Mouse (Mus musculus) CH12.LX (cell line): ENCODE data around the gene Gabarapl2. TPM values are rescaled to one million over a fixed set of nuclear protein-coding genes. Genes with fewer than 3 reads are reported as not detected.

Experiments used
- DNase-seq: peaks from one replicate; pipeline ENCODE4 v3.0.0-alpha.2; 2013; ENCODE audit errors: extremely low read depth
- H3K27ac ChIP-seq: 2 replicates; pipeline ENCODE4 v1.5.1; 2012; ENCODE audit warnings: low read depth, mild to moderate bottlenecking, control low read depth, moderate library complexity; ENCODE audit not compliant: insufficient read depth
- H3K27me3 ChIP-seq: replicated peaks from 2 replicates; pipeline ENCODE3; 2012; ENCODE audit warnings: inconsistent platforms
- H3K36me3 ChIP-seq, 2 experiments: replicated peaks in 1 of 2; 2 replicates each; pipeline versions ENCODE3 to v1.6.1; 2012; ENCODE audit warnings: inconsistent platforms in 1 of 2, low read length in 1 of 2, mild to moderate bottlenecking in 1 of 2, mixed read lengths in 1 of 2, moderate library complexity in 1 of 2; ENCODE audit not compliant: control insufficient read depth in 1 of 2, insufficient read depth in 1 of 2
- H3K4me1 ChIP-seq, 2 experiments: 2 replicates each; pipeline ENCODE4 v1.6.1; 2012; ENCODE audit warnings: inconsistent platforms in 1 of 2, moderate library complexity in 1 of 2; ENCODE audit not compliant: insufficient read depth in 2 of 2, control insufficient read depth in 1 of 2
- H3K4me2 ChIP-seq: 2 replicates; pipeline ENCODE4 v1.6.1; 2012; ENCODE audit warnings: low read depth, mild to moderate bottlenecking, control low read depth; ENCODE audit not compliant: poor library complexity, insufficient read depth, severe bottlenecking
- H3K4me3 ChIP-seq, 3 experiments: fragments of 150-350 bp in 1 of 3; sonication (generic) in 1 of 3; replicated peaks in 1 of 3; 2 replicates each; pipeline versions ENCODE3 to v1.5.1; 2011 to 2012; ENCODE audit warnings: low read depth in 2 of 3, low read length in 2 of 3, mild to moderate bottlenecking in 2 of 3, moderate library complexity in 2 of 3, control low read depth in 1 of 3, improper control_type of control experiment in 1 of 3, inconsistent platforms in 1 of 3, mixed read lengths in 1 of 3; ENCODE audit not compliant: poor library complexity in 1 of 3
- H3K79me2 ChIP-seq: replicated peaks from 2 replicates; pipeline ENCODE4 v1.6.1; 2012; ENCODE audit warnings: mild to moderate bottlenecking, moderate library complexity; ENCODE audit not compliant: control insufficient read depth, poor library complexity, insufficient read depth, severe bottlenecking; ENCODE audit errors: extremely low read depth
- H3K9ac ChIP-seq: 2 replicates; pipeline ENCODE4 v1.6.1; 2012; ENCODE audit warnings: low read depth, mild to moderate bottlenecking, control low read depth, moderate library complexity; ENCODE audit not compliant: insufficient read depth
- H3K9me3 ChIP-seq: replicated peaks from 2 replicates; pipeline ENCODE3; 2012; ENCODE audit warnings: low read length, inconsistent platforms, mixed read lengths
- CHD2 ChIP-seq: IDR thresholded peaks from 2 replicates; pipeline ENCODE4 v1.6.1; 2011; ENCODE audit warnings: low read length, improper control_type of control experiment
- ELF1 ChIP-seq: IDR thresholded peaks from 2 replicates; pipeline ENCODE4 v1.6.1; 2014; ENCODE audit warnings: low read depth, mild to moderate bottlenecking, inconsistent platforms, low read length, improper control_type of control experiment
- EP300 ChIP-seq: IDR thresholded peaks from 2 replicates; pipeline ENCODE4 v1.6.1; 2011; ENCODE audit warnings: low read length, improper control_type of control experiment
- ETS1 ChIP-seq: conservative IDR thresholded peaks from 2 replicates; pipeline ENCODE4 v1.6.1; 2012; ENCODE audit warnings: low read depth, mild to moderate bottlenecking, inconsistent platforms, low read length, improper control_type of control experiment, moderate library complexity
- MYC ChIP-seq: IDR thresholded peaks from 2 replicates; pipeline ENCODE4 v1.6.1; 2011; ENCODE audit warnings: low read depth, mild to moderate bottlenecking, improper control_type of control experiment, low read length
- POLR2AphosphoS2 ChIP-seq: IDR thresholded peaks from 2 replicates; pipeline ENCODE4 v1.6.1; 2011; ENCODE audit warnings: low read depth, low read length, improper control_type of control experiment
- UBTF ChIP-seq: IDR thresholded peaks from 2 replicates; pipeline ENCODE4 v1.6.1; 2012; ENCODE audit warnings: low read depth, mild to moderate bottlenecking, inconsistent platforms, low read length, improper control_type of control experiment, moderate library complexity
- USF2 ChIP-seq: conservative IDR thresholded peaks from 2 replicates; pipeline ENCODE4 v1.6.1; 2011; ENCODE audit warnings: low read depth, low read length, improper control_type of control experiment
- ZNF384 ChIP-seq: IDR thresholded peaks from 2 replicates; pipeline ENCODE4 v1.6.1; 2012; ENCODE audit warnings: low read depth, low read length, improper control_type of control experiment, inconsistent platforms
- dilution Hi-C: fragments of 300-500 bp; cut with MboI; formaldehyde crosslinking; loops from 2 replicates; pipeline ENCODE4 v1.14.3; 2020; ENCODE audit warnings: low sequenced_read_pairs; ENCODE audit not compliant: extremely low pct_unique_long_range_greater_than_20kb, extremely low pct_ligation_motif_present
- in situ Hi-C: fragments of 300-500 bp; cut with MboI; formaldehyde crosslinking; loops from 3 replicates; pipeline ENCODE4 v1.14.3; 2019; ENCODE audit warnings: low sequenced_read_pairs, low pct_ligation_motif_present, low pct_unique_long_range_greater_than_20kb, mixed read lengths
- polyA plus RNA-seq: library from polyadenylated mRNA; unstranded; fragments of >175 nt; gene quantifications from 2 replicates; pipeline ENCODE4 v1.2.1, GENCODE M21; 2012; ENCODE audit warnings: low read depth; ENCODE audit not compliant: insufficient read length
- total RNA-seq, 2 experiments: library from RNA; depleted of rRNA; stranded (reverse); fragments of 300-350 nt in 1 of 2; fragments of >200 nt in 1 of 2; gene quantifications; 2 replicates each; pipeline ENCODE4 v1.2.3; 2012 to 2014

The Gabarapl2 gene
- total and polyA plus RNA-seq, 3 experiments = 29.8 to 61.0 (median 42.1) TPM

GRCm38 (mm10) chr8:111967246-111967870, 26.9 kb downstream of the Gabarapl2 start:
- no peak for TF ChIP-seq USF2
- 0 out of 2 replicates have a peak, but pooled peaks have one; percentile 1 for TF ChIP-seq POLR2AphosphoS2
- DNase-seq = no peak
- dilution Hi-C loops (no loop called here), in situ Hi-C loops (no loop called here)
- no peak overlapping the region for H3K4me3 ChIP-seq
- peaks cover 20 to 70% of the 10 kb centered on the region in 2 experiments for H3K36me3 ChIP-seq
- H3K79me2 ChIP-seq = no peaks in the 10 kb centered on the region
- peaks cover 3 to 15% of the 10 kb centered on the region in 2 experiments; a peak in 2 of 4 replicates for H3K4me1 ChIP-seq
- H3K4me2 ChIP-seq = no peak overlapping the region
- H3K9ac ChIP-seq = no peak overlapping the region
- H3K27me3 ChIP-seq = no peaks in the 10 kb centered on the region
- no peaks in the 10 kb centered on the region for H3K9me3 ChIP-seq
- no peak overlapping the region for H3K27ac ChIP-seq

DNA sequence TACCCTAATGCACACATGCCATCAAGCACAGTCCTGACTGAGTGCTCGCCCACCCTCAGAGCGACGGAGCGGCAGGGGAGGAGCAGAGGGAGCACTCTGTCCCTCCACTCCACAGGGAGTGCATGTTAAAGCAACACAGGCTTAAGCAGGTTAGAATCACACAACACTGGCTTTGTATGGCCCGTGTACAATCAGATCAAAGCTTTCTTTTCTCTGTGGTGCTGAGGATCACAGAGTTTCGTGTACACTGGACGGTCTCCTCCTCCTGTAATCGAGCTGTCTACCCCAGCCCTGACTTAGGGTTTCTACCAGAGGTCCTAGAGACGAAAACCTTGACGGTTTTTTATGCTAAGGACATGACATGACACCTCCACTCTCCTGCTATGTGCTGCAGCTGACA, 28.0 kb downstream of the Gabarapl2 start:
- H3K4me3 ChIP-seq = no peak overlapping the region
- no peaks in the 10 kb centered on the region for H3K79me2 ChIP-seq
- DNase-seq = no peak
- in situ Hi-C loops (no loop called here), dilution Hi-C loops (no loop called here)
- no peak overlapping the region for H3K9ac ChIP-seq
- no peaks in the 10 kb centered on the region for H3K27me3 ChIP-seq
- H3K27ac ChIP-seq = no peak overlapping the region
- H3K9me3 ChIP-seq = peaks cover 5% of the 10 kb centered on the region
- no peak overlapping the region for H3K4me2 ChIP-seq
- H3K4me1 ChIP-seq = peaks cover 3 to 18% of the 10 kb centered on the region in 2 experiments; a peak in 2 of 4 replicates
- no peak for TF ChIP-seq ZNF384
- TF ChIP-seq ELF1 = no peak
- TF ChIP-seq MYC = no peak
- no peak for TF ChIP-seq CHD2
- TF ChIP-seq UBTF = no peak
- TF ChIP-seq, all 38 proteins: peak for 0
- H3K36me3 ChIP-seq = peaks cover 27 to 68% of the 10 kb centered on the region in 2 experiments

GRCm38 (mm10) chr8:111968991-111969390, 28.5 kb downstream of the Gabarapl2 start:
- peaks cover 28 to 65% of the 10 kb centered on the region in 2 experiments for H3K36me3 ChIP-seq
- H3K9ac ChIP-seq = no peak overlapping the region
- no peak for TF ChIP-seq EP300
- TF ChIP-seq ETS1 = no peak
- H3K27me3 ChIP-seq = no peaks in the 10 kb centered on the region
- H3K9me3 ChIP-seq = peaks cover 6% of the 10 kb centered on the region
- dilution Hi-C loops = no loop called here
- H3K4me3 ChIP-seq = no peak overlapping the region
- no peak overlapping the region for H3K4me2 ChIP-seq
- in situ Hi-C loops = no loop called here
- H3K27ac ChIP-seq = no peak overlapping the region
- H3K79me2 ChIP-seq = no peaks in the 10 kb centered on the region
- peaks cover 3 to 14% of the 10 kb centered on the region in 2 experiments; a peak in 2 of 4 replicates for H3K4me1 ChIP-seq
- no peak for DNase-seq
